Mouse (Mus musculus): ENCODE measurements around the gene Ccn6.

- no peak for TF ChIP-seq CTCF (IDR thresholded peaks at IDR 0.05; ENCODE audit: low read depth)
- no peak for TF ChIP-seq EP300 (IDR thresholded peaks at IDR 0.05; ENCODE audit: low read depth)
These were observed 7.1 kb upstream of the Ccn6 start for GRCm38 (mm10) chr10:39170706-39171105.

All from liver, embryonic 14.5 days (tissue).